Mouse (Mus musculus) ES-Bruce4 (cell line): ENCODE measurements around the gene Hist1h1d.

Experiments used
- EP300 ChIP-seq: IDR thresholded peaks from 2 replicates; pipeline ENCODE4 v1.6.1; 2011; ENCODE audit warnings: low read depth, low read length; ENCODE audit not compliant: insufficient read depth
- POLR2A ChIP-seq: IDR thresholded peaks from one replicate; pipeline ENCODE4 v1.8.1; 2011; ENCODE audit warnings: low read length; ENCODE audit not compliant: insufficient read depth

DNA sequence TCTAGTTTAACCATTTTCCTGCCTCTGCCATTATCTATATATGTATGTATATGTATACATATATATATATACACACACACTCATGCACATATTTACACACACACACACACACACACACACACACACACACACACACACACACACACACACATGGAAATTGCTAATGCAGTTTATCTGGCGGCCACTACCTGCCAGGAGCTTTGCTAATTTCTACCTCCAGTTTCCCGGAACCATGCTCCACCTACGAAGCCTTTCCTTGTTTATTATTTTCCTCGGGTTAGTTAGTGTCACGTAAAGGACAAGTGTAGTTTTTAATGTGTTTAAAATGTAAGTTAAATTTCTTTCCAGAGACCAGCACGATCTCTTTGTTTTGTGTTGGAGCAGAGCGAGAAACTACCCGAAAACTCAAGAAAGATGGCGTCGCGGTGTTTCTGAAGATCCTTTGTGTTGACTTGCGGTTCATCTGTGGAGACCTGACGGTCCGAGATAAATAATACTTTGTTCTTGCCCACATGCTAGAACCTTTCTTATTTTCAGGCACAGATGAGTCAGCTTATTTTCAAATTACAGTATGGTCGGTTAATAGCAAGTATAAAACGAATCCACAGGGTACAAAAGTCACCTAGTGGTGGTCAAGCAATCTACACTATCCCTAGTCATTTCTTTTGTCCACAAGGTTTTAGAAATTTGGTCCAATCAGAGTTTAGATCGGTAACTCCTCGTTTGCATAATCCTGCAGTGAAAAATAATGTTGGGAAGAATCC is 9.8 kb downstream of the Hist1h1d start:
- TF ChIP-seq EP300 (no peak), POLR2A (no peak)
